Mouse (Mus musculus): ENCODE results near the gene Nkd2. TPM values are rescaled to one million over a fixed set of nuclear protein-coding genes. Genes with fewer than 3 reads are reported as not detected.

Gene Nkd2
- polyA plus RNA-seq, 1 experiment from 2014 or later: 3.0 TPM

- H3K27ac ChIP-seq: no peak overlapping the region
- no peaks in the 10 kb centered on the region for H3K27me3 ChIP-seq
- no peak overlapping the region for H3K4me2 ChIP-seq
- ATAC-seq (replicated peaks; ENCODE audit: insufficient number of reproducible peaks, insufficient read depth, low FRiP score, low read depth): no peak
- no peaks in the 10 kb centered on the region for H3K36me3 ChIP-seq
- H3K9me3 ChIP-seq (replicated peaks): no peaks in the 10 kb centered on the region
- peaks cover 19% of the 10 kb centered on the region for H3K4me1 ChIP-seq (replicated peaks)
- 69% methylated on average over 4 of the region's 4 CpGs for WGBS
- no peak overlapping the region for H3K9ac ChIP-seq
- H3K4me3 ChIP-seq: no peak overlapping the region
These were observed 7.7 kb downstream of the Nkd2 start for GRCm38 (mm10) chr13:73839740-73840139.

GRCm38 (mm10) chr13:73839137-73839548 is 8.3 kb downstream of the Nkd2 start:
- Histone ChIP-seq H3K4me3 (no peak overlapping the region), H3K27me3 (no peaks in the 10 kb centered on the region), H3K4me1 (replicated peaks) (peaks cover 19% of the 10 kb centered on the region), H3K27ac (no peak overlapping the region), H3K36me3 (no peaks in the 10 kb centered on the region), H3K9me3 (replicated peaks) (no peaks in the 10 kb centered on the region), H3K9ac (no peak overlapping the region), H3K4me2 (no peak overlapping the region)
- ATAC-seq (replicated peaks; ENCODE audit: insufficient number of reproducible peaks, insufficient read depth, low FRiP score, low read depth): no peak
- WGBS: 78% methylated on average over 11 of the region's 11 CpGs

GRCm38 (mm10) chr13:73837708-73838107 is 9.7 kb downstream of the Nkd2 start:
- H3K9ac ChIP-seq: no peak overlapping the region
- peaks cover 15% of the 10 kb centered on the region for H3K4me1 ChIP-seq (replicated peaks)
- ATAC-seq (replicated peaks; ENCODE audit: insufficient number of reproducible peaks, insufficient read depth, low FRiP score, low read depth): no peak
- H3K27ac ChIP-seq: no peak overlapping the region
- no peak overlapping the region for H3K4me3 ChIP-seq
- no peaks in the 10 kb centered on the region for H3K36me3 ChIP-seq
- 81% methylated on average over 8 of the region's 8 CpGs for WGBS
- H3K4me2 ChIP-seq: no peak overlapping the region
- H3K9me3 ChIP-seq (replicated peaks): no peaks in the 10 kb centered on the region
- no peaks in the 10 kb centered on the region for H3K27me3 ChIP-seq

GRCm38 (mm10) chr13:73836491-73836890 is 10.9 kb downstream of the Nkd2 start:
- no peak overlapping the region for H3K9ac ChIP-seq
- H3K4me3 ChIP-seq: no peak overlapping the region
- WGBS: 67% methylated on average over 6 of the region's 6 CpGs
- no peak for ATAC-seq (replicated peaks; ENCODE audit: insufficient number of reproducible peaks, insufficient read depth, low FRiP score, low read depth)
- no peaks in the 10 kb centered on the region for H3K36me3 ChIP-seq
- H3K27ac ChIP-seq: no peak overlapping the region
- no peaks in the 10 kb centered on the region for H3K9me3 ChIP-seq (replicated peaks)
- H3K4me2 ChIP-seq: no peak overlapping the region
- no peaks in the 10 kb centered on the region for H3K27me3 ChIP-seq
- H3K4me1 ChIP-seq (replicated peaks): peaks cover 14% of the 10 kb centered on the region

GRCm38 (mm10) chr13:73835791-73836190 is 11.6 kb downstream of the Nkd2 start:
- Histone ChIP-seq H3K27me3 (no peaks in the 10 kb centered on the region), H3K9ac (no peak overlapping the region), H3K27ac (0 out of 2 replicates have a peak overlapping the region, but pooled peaks have one; percentile 14), H3K36me3 (no peaks in the 10 kb centered on the region), H3K9me3 (replicated peaks) (no peaks in the 10 kb centered on the region), H3K4me1 (replicated peaks) (peaks cover 14% of the 10 kb centered on the region), H3K4me2 (no peak overlapping the region), H3K4me3 (no peak overlapping the region)
- WGBS: 30% methylated on average over 4 of the region's 4 CpGs
- ATAC-seq (replicated peaks; ENCODE audit: insufficient number of reproducible peaks, insufficient read depth, low FRiP score, low read depth): no peak

- H3K27ac ChIP-seq: no peak overlapping the region
- no peaks in the 10 kb centered on the region for H3K9me3 ChIP-seq (replicated peaks)
- H3K4me2 ChIP-seq: no peak overlapping the region
- no peaks in the 10 kb centered on the region for H3K27me3 ChIP-seq
- H3K36me3 ChIP-seq: no peaks in the 10 kb centered on the region
- H3K4me3 ChIP-seq: no peak overlapping the region
- WGBS: 60% methylated on average over 12 of the region's 12 CpGs
- no peak overlapping the region for H3K9ac ChIP-seq
- no peak for ATAC-seq (replicated peaks; ENCODE audit: insufficient number of reproducible peaks, insufficient read depth, low FRiP score, low read depth)
- H3K4me1 ChIP-seq (replicated peaks): peaks cover 14% of the 10 kb centered on the region
These were observed 13.6 kb downstream of the Nkd2 start for GRCm38 (mm10) chr13:73833809-73834208.

- Histone ChIP-seq H3K9me3 (replicated peaks) (no peaks in the 10 kb centered on the region), H3K9ac (no peak overlapping the region), H3K27me3 (no peaks in the 10 kb centered on the region), H3K4me2 (no peak overlapping the region), H3K4me1 (replicated peaks) (peaks cover 11% of the 10 kb centered on the region), H3K4me3 (no peak overlapping the region), H3K36me3 (no peaks in the 10 kb centered on the region), H3K27ac (no peak overlapping the region)
- WGBS: 1% methylated on average over 2 of the region's 2 CpGs
- no peak; the same call in 1 of the 2 replicates for ATAC-seq (replicated peaks; ENCODE audit: insufficient number of reproducible peaks, insufficient read depth, low FRiP score, low read depth)
These were observed 15.9 kb downstream of the Nkd2 start for GRCm38 (mm10) chr13:73831486-73831885.

GRCm38 (mm10) chr13:73827243-73827642 is 20.2 kb downstream of the Nkd2 start:
- Histone ChIP-seq H3K4me2 (no peak overlapping the region), H3K4me1 (replicated peaks) (peaks cover 2% of the 10 kb centered on the region; the same call in 1 of the 2 replicates), H3K4me3 (no peak overlapping the region), H3K36me3 (no peaks in the 10 kb centered on the region), H3K27me3 (no peaks in the 10 kb centered on the region), H3K9ac (no peak overlapping the region), H3K9me3 (replicated peaks) (no peaks in the 10 kb centered on the region), H3K27ac (no peak overlapping the region)
- no peak for ATAC-seq (replicated peaks; ENCODE audit: insufficient number of reproducible peaks, insufficient read depth, low FRiP score, low read depth)
- WGBS: 76% methylated on average over 8 of the region's 8 CpGs

GRCm38 (mm10) chr13:73823711-73824110 is 23.7 kb downstream of the Nkd2 start:
- no peak for ATAC-seq (replicated peaks; ENCODE audit: insufficient number of reproducible peaks, insufficient read depth, low FRiP score, low read depth)
- no peak overlapping the region for H3K4me2 ChIP-seq
- H3K9me3 ChIP-seq (replicated peaks): no peaks in the 10 kb centered on the region
- H3K36me3 ChIP-seq: no peaks in the 10 kb centered on the region
- H3K4me1 ChIP-seq (replicated peaks): peaks cover 2% of the 10 kb centered on the region; the same call in 1 of the 2 replicates
- H3K9ac ChIP-seq: no peak overlapping the region
- WGBS: 76% methylated on average over 6 of the region's 6 CpGs
- no peak overlapping the region for H3K4me3 ChIP-seq
- H3K27ac ChIP-seq: no peak overlapping the region
- H3K27me3 ChIP-seq: no peaks in the 10 kb centered on the region

- ATAC-seq (replicated peaks; ENCODE audit: insufficient number of reproducible peaks, insufficient read depth, low FRiP score, low read depth): no peak
- no peaks in the 10 kb centered on the region for H3K36me3 ChIP-seq
- 49% methylated on average over 4 of the region's 4 CpGs for WGBS
- H3K27ac ChIP-seq: no peak overlapping the region
- peaks cover 9% of the 10 kb centered on the region; the same call in 1 of the 2 replicates for H3K4me1 ChIP-seq (replicated peaks)
- no peaks in the 10 kb centered on the region for H3K9me3 ChIP-seq (replicated peaks)
- no peak overlapping the region for H3K9ac ChIP-seq
- H3K4me3 ChIP-seq: no peak overlapping the region
- H3K4me2 ChIP-seq: no peak overlapping the region
- no peaks in the 10 kb centered on the region for H3K27me3 ChIP-seq
These were observed 25.1 kb downstream of the Nkd2 start for GRCm38 (mm10) chr13:73822187-73822800.

- H3K36me3 ChIP-seq: no peaks in the 10 kb centered on the region; the same call in 1 of the 2 replicates
- no peak overlapping the region for H3K9ac ChIP-seq
- H3K27ac ChIP-seq: no peak overlapping the region
- WGBS: 85% methylated on average over 7 of the region's 7 CpGs
- H3K4me3 ChIP-seq: no peak overlapping the region
- peaks cover 10% of the 10 kb centered on the region; the same call in 1 of the 2 replicates for H3K4me1 ChIP-seq (replicated peaks)
- H3K27me3 ChIP-seq: no peaks in the 10 kb centered on the region
- H3K9me3 ChIP-seq (replicated peaks): no peaks in the 10 kb centered on the region
- no peak for ATAC-seq (replicated peaks; ENCODE audit: insufficient number of reproducible peaks, insufficient read depth, low FRiP score, low read depth)
- H3K4me2 ChIP-seq: no peak overlapping the region
These were observed 26.2 kb downstream of the Nkd2 start for GRCm38 (mm10) chr13:73821251-73821650.

GRCm38 (mm10) chr13:73818921-73819320 is 28.5 kb downstream of the Nkd2 start:
- peaks cover 18% of the 10 kb centered on the region; the same call in 1 of the 2 replicates for H3K36me3 ChIP-seq
- H3K9me3 ChIP-seq (replicated peaks): no peaks in the 10 kb centered on the region
- no peaks in the 10 kb centered on the region for H3K27me3 ChIP-seq
- no peak for ATAC-seq (replicated peaks; ENCODE audit: insufficient number of reproducible peaks, insufficient read depth, low FRiP score, low read depth)
- H3K4me2 ChIP-seq: no peak overlapping the region
- no peak overlapping the region for H3K4me3 ChIP-seq
- H3K27ac ChIP-seq: no peak overlapping the region
- 60% methylated on average over 3 of the region's 3 CpGs for WGBS
- no peak overlapping the region for H3K9ac ChIP-seq
- peaks cover 7% of the 10 kb centered on the region; the same call in 1 of the 2 replicates for H3K4me1 ChIP-seq (replicated peaks)

Data from heart, embryonic 15.5 days (tissue).